Mouse (Mus musculus) embryonic fibroblast, embryonic 13.5 days (primary cell): ENCODE data around the gene Rgs19. TPM values are rescaled to one million over a fixed set of nuclear protein-coding genes. Genes with fewer than 3 reads are reported as not detected.
A peak's percentile ranks its signal among the peaks of the same experiment; 100 is the strongest.

Experiments
- H3K27ac ChIP-seq: 2 replicates; pipeline ENCODE4 v1.5.1; 2012; ENCODE audit warnings: low read length, control low read depth, inconsistent platforms; ENCODE audit not compliant: insufficient read depth
- H3K4me1 ChIP-seq: 2 replicates; pipeline ENCODE4 v1.6.1; 2011; ENCODE audit warnings: low read length; ENCODE audit not compliant: control insufficient read depth, insufficient read depth
- H3K4me3 ChIP-seq: 2 replicates; pipeline ENCODE4 v1.5.1; 2011; ENCODE audit warnings: mild to moderate bottlenecking, control low read depth, low read length; ENCODE audit not compliant: insufficient read depth
- CTCF ChIP-seq: IDR thresholded peaks from 2 replicates; pipeline ENCODE4 v1.5.1; 2011; ENCODE audit warnings: mild to moderate bottlenecking, control low read depth, low read length, moderate library complexity, borderline replicate concordance; ENCODE audit not compliant: insufficient read depth
- POLR2A ChIP-seq: IDR thresholded peaks from 2 replicates; pipeline ENCODE4 v1.6.1; 2011; ENCODE audit warnings: low read depth, mild to moderate bottlenecking, control low read depth, low read length, moderate library complexity
- polyA plus RNA-seq: library from polyadenylated mRNA; stranded (reverse); fragments of >200 nt; gene quantifications from 2 replicates; pipeline ENCODE4 v1.2.4, GENCODE M21; 2011; ENCODE audit warnings: low read depth; ENCODE audit not compliant: missing spikeins, insufficient read length

The Rgs19 gene
- polyA plus RNA-seq, 1 experiment = 87.1 TPM

DNA sequence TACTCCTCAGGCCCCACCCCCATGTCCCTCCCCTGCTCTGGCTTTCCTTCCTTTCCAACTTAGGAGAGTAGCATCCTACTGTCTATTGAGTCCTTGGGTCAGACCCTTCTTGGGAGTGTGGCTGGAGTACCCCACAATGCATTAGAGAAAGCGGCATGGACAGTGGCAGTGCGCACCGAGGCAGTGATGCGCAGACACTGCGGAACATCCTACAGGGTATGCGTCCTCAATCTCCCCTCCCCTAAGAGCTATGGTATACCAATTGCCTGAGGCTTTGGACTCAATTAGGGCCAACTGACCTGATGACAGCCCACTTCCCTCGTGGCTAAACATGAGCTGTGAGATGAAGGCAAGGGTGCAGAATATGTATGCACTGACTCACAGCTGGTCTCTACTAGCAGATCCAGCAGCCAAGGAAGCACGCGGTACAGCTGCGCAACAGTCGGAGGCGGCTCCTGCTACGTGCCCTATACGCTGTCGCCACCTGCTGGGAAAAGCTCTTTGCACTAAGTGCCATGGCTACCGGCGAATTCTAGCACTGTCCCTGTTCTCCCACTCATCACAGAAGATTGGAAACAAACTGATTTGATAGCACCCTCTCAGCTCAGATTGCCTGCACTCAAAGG, 34.7 kb downstream of the Rgs19 start:
- peak; percentile 76; the same call in 1 of the 2 replicates for TF ChIP-seq CTCF
- TF ChIP-seq POLR2A = no peak
- no peak overlapping the region for H3K27ac ChIP-seq
- H3K4me1 ChIP-seq = no peaks in the 10 kb centered on the region
- no peak overlapping the region for H3K4me3 ChIP-seq

GRCm38 (mm10) chr2:181658528-181658927, 35.2 kb downstream of the Rgs19 start:
- no peak overlapping the region for H3K4me3 ChIP-seq
- TF ChIP-seq POLR2A (no peak), CTCF (no peak)
- no peaks in the 10 kb centered on the region for H3K4me1 ChIP-seq
- H3K27ac ChIP-seq = no peak overlapping the region

DNA sequence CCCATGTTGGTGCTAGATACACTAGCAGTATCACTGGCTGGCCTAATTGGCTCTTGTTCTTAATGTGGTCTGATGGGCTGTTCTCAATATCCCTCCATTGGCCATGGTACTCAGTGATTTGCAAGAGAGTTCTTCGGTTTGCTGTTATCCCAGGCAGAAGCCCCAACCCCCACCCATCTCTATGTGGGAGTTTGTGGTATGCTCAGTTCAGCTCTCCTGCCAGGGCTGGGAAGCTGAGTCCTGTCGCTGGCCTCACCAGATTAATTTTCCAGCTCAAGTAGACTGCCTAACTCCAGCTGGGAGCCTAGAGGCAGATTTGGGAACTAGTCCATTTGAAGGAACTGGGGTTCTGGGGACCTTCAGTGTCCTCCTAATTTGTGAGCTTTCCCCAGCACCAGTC, 36.3 kb downstream of the Rgs19 start:
- H3K4me3 ChIP-seq = no peak overlapping the region
- H3K27ac ChIP-seq = no peak overlapping the region
- TF ChIP-seq CTCF = no peak
- no peak for TF ChIP-seq POLR2A
- H3K4me1 ChIP-seq = no peaks in the 10 kb centered on the region

DNA sequence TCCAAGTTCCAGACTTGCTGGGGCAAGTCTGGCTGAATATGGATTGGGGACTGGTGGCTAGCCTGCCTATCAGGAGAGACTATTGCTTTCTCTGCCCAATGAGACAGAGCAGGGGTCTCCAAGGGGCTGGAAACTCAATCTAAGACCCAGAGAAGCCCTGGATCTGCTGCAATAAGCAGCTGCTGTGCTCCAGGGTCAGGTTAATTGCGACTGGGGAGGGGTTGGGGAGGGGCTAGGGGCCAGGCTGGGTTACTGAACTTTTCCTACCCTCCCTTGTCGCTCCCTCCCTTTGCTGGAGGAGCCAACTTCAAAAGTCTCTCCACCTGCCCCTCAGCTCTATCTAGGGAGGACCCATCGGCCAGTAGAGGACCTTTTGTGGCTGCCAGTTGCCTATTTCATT, 37.0 kb downstream of the Rgs19 start, which contains the start of gene Gm29797:
Gene Gm29797 (plus strand): TSS at position 301 of the 400 bp plus-strand sequence.
- Histone ChIP-seq H3K4me3 (no peak within 1 kb of the TSS), H3K4me1 (no peaks in the 10 kb centered on the region), H3K27ac (no peak within 1 kb of the TSS)
- TF ChIP-seq POLR2A (no peak), CTCF (no peak)

- TF ChIP-seq POLR2A (no peak), CTCF (no peak)
- Histone ChIP-seq H3K27ac (no peak overlapping the region), H3K4me3 (no peak overlapping the region), H3K4me1 (no peaks in the 10 kb centered on the region)
These were observed 40.3 kb downstream of the Rgs19 start for GRCm38 (mm10) chr2:181653523-181653922.

DNA sequence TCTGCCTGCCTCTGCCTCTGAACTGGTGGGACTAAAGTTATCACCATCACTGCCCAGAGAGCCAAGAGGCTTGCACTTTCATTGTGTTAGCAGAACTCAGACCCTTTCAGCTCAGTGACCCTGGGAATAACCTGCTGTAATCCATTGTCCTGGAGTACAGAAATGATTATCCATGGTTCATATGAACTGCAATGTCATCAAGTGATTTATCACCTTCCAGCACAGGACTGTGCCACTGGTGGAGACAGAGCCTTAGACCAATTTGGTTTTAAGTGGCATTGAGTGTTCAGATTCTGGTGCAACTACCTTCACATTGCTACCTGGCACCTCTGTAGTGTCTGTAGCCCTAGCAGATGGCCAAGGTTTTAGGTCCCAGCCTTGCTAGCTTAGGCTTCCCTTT, 40.7 kb downstream of the Rgs19 start:
- H3K4me1 ChIP-seq = no peaks in the 10 kb centered on the region
- no peak overlapping the region for H3K4me3 ChIP-seq
- TF ChIP-seq POLR2A (no peak), CTCF (no peak)

GRCm38 (mm10) chr2:181648926-181649325, 44.9 kb downstream of the Rgs19 start:
- Histone ChIP-seq H3K27ac (no peak overlapping the region), H3K4me3 (no peak overlapping the region), H3K4me1 (no peaks in the 10 kb centered on the region)
- TF ChIP-seq CTCF = no peak
- TF ChIP-seq POLR2A = no peak

More for the DNA sequence above, 40.7 kb downstream of the Rgs19 start:
- H3K27ac ChIP-seq = no peak overlapping the region

- H3K27ac ChIP-seq = no peak overlapping the region
- H3K4me3 ChIP-seq = no peak overlapping the region
- no peaks in the 10 kb centered on the region for H3K4me1 ChIP-seq
- TF ChIP-seq CTCF (no peak), POLR2A (no peak)
These were observed 46.9 kb downstream of the Rgs19 start for GRCm38 (mm10) chr2:181646626-181647472.

DNA sequence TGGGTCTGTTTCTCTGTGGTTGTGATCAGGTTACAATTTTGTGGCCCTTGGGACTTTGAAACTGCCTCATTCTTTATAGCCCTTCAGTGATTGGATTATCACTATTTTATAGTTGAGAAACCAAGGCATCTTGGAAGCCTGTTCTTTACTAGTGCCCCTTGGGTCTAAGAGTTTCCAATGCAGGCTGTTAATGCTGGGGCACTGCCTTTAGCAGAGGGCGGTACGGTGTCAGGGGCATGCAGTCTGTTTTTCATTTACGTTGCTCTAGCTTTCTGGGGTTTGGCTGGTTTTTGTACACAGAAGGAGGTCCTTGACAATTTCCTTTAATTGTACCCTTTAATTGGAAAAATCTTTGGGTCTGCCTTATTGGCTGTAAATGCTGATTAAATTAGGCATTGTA, 48.1 kb downstream of the Rgs19 start:
- Histone ChIP-seq H3K4me3 (no peak overlapping the region), H3K4me1 (no peaks in the 10 kb centered on the region), H3K27ac (no peak overlapping the region)
- TF ChIP-seq CTCF = no peak

GRCm38 (mm10) chr2:181644361-181644760, 49.4 kb downstream of the Rgs19 start:
- TF ChIP-seq POLR2A (no peak), CTCF (peak; percentile 33; the same call in 1 of the 2 replicates)
- no peak overlapping the region for H3K4me3 ChIP-seq
- no peaks in the 10 kb centered on the region for H3K4me1 ChIP-seq
- H3K27ac ChIP-seq = no peak overlapping the region

Other genes with a start within 250 kb of the Rgs19 start
- 2.6 and 3.3 TPM in 2 replicates for gene Zbtb46, start 234.6 kb downstream of the Rgs19 start, polyA plus RNA-seq
- not detected in 2 replicates for gene Abhd16b, start 200.8 kb downstream of the Rgs19 start, polyA plus RNA-seq
- gene Tpd52l2, start 196.8 kb downstream of the Rgs19 start, polyA plus RNA-seq = 96.5 and 103 TPM in 2 replicates
- 86.7 and 97.4 TPM in 2 replicates for gene Dnajc5, start 173.5 kb downstream of the Rgs19 start, polyA plus RNA-seq
- gene Uckl1, start 109.1 kb downstream of the Rgs19 start, polyA plus RNA-seq = 62.0 and 65.1 TPM in 2 replicates
- gene Prpf6, start 102.1 kb downstream of the Rgs19 start, polyA plus RNA-seq = 55.9 and 59.4 TPM in 2 replicates
- 31.8 and 41.0 TPM in 2 replicates for gene Zfp512b, start 101.2 kb downstream of the Rgs19 start, polyA plus RNA-seq
- 3.6 and 3.7 TPM in 2 replicates for gene Samd10, start 94.8 kb downstream of the Rgs19 start, polyA plus RNA-seq
- not detected in 2 replicates for gene Gm29797, start 36.9 kb downstream of the Rgs19 start, polyA plus RNA-seq
- gene Sox18, start 22.3 kb downstream of the Rgs19 start, polyA plus RNA-seq = not detected in 2 replicates
- gene Tcea2, start 13.7 kb downstream of the Rgs19 start, polyA plus RNA-seq = 6.8 and 13.4 TPM in 2 replicates
- gene Lkaaear1, start 4.5 kb upstream of the Rgs19 start, polyA plus RNA-seq = not detected in 2 replicates
- gene Oprl1, start 21.0 kb upstream of the Rgs19 start, polyA plus RNA-seq = not detected in 2 replicates
- gene Myt1, start 69.4 kb upstream of the Rgs19 start, polyA plus RNA-seq = not detected in 2 replicates
- gene Pcmtd2, start 143.9 kb upstream of the Rgs19 start, polyA plus RNA-seq = 19.6 and 19.7 TPM in 2 replicates
- gene Polr3k, start 170.4 kb upstream of the Rgs19 start, polyA plus RNA-seq = 28.5 and 35.7 TPM in 2 replicates